Mouse (Mus musculus) liver, postnatal 0 days (tissue): Measurements from ENCODE around the gene Clip2.

Experiments used
- CTCF ChIP-seq: sonication (generic); IDR thresholded peaks from 2 replicates; pipeline ENCODE4 v1.5.1; 2016; ENCODE audit warnings: antibody characterized with exemption, low read depth
- EP300 ChIP-seq: IDR thresholded peaks from 2 replicates; pipeline ENCODE4 v1.6.1; 2016; ENCODE audit warnings: antibody characterized with exemption, low read depth, mild to moderate bottlenecking

GRCm38 (mm10) chr5:134459096-134459495 is 93.1 kb downstream of the Clip2 start:
- TF ChIP-seq EP300 (no peak), CTCF (no peak)
